Mouse (Mus musculus) kidney, postnatal 14 days (tissue): Measurements from ENCODE around the gene Gm20518.

Experiments used
- DNase-seq: peaks from one replicate; pipeline ENCODE4 v3.0.0; 2022; ENCODE audit warnings: mixed read lengths

The Gm20518 gene

DNA sequence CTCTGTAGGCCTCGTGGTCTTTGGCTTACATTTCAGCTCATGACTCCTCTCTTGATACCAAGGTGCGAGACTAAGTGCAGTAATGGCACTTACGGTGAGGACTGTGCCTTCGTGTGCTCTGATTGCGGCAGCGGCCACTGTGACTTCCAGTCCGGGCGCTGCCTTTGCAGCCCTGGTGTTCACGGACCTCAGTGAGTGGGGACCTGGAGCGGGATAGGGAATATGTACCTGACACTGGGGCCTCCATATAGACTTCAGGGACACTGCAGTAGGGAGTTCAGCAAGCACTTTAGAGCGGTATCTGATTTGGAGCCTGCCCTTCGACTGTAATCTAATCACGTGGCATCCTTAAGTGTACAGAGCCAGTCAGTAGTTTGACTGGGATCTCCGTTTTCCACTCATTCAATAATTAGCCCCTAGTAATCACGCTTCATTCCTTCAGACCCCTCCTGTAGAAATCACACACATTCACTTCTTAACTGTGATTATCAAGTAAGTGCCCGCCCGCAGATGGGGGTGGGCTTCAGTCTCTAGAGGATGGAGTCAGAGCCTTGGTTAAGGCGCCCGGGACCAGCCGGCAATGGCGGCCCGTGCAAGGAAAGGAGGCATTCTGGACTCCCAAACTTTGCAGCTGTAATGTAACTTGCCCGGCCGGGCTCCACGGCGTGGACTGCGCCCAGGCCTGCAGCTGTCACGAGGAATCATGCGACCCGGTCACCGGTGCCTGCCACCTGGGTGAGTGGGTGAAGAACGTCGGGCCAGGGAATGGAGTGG, 87.6 kb downstream of the Gm20518 start:
- DNase-seq, result no peak

DNA sequence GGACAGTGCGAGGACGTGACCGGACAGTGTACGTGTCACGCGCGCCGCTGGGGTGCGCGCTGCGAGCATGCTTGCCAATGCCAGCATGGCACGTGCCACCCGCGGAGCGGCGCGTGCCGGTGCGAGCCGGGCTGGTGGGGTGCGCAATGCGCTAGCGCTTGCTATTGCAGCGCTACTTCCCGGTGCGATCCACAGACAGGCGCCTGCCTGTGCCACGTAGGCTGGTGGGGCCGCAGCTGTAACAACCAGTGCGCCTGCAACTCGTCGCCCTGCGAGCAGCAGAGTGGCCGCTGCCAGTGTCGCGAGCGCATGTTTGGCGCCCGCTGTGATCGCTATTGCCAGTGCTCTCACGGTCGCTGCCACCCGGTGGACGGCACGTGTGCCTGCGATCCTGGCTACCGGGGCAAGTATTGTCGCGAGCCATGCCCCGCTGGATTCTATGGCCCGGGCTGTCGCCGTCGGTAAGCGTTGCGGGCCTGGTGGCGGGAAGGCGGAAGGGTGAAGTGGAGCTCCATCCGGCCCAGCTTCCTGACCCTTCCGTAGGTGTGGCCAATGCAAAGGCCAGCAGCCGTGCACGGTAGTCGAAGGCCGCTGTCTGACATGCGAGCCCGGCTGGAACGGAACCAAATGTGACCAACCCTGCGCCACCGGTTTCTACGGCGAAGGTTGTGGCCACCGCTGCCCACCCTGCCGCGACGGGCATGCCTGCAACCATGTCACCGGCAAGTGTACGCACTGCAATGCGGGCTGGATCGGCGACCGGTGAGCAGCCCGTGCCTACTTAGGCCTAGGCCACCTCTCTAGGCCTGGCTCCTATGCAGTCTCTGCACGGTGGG, 88.4 kb downstream of the Gm20518 start:
- no peak for DNase-seq

DNA sequence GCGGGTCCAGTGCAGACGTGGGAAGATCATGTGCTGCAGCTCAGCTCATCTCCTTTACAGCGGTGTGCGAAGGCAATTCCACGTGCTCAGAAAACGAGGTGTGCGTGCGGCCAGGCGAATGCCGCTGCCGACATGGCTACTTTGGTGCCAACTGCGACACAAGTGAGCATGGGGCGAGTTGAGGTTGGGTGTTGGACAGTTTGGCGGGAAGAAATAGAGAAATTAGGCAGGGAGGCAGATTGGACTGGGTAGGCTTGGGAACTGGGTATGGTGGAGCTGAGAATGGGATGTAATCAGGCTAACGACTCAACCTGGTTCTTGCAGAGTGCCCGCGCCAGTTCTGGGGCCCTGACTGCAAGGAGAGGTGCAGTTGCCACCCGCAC, 89.0 kb downstream of the Gm20518 start:
- DNase-seq, result no peak

DNA sequence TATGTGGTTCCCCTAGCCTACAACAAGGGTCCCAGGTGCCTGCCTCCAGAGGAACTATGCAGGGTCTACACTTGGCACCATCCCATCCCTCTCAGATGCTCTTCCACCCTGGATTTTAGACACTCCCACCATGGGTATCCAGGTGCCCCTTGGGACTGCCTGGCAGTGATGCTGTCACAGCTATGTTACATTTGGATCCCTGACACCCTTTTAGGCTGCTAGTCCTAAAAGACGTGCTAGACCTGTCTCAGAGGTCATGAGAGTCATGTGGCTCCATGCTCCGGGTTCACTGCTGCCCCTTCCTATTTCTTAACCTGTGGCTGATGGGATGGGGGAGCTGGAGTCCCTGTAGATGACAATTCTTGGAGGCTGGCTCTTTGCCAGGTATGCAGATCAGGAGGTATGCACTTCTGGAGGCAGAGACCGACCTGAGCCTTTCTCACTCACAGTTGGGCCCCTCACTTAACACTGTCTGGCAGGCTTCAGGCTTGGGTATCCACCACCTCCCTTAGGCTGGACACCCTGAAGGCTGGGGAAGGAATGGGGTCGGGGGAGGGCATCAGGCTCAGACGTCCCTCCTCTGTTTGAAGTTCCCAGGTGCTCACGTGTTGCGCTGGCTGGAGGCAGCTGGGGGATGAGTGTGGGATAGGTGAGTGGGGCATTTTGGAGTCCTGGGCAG, 89.6 kb downstream of the Gm20518 start:
- no peak for DNase-seq

DNA sequence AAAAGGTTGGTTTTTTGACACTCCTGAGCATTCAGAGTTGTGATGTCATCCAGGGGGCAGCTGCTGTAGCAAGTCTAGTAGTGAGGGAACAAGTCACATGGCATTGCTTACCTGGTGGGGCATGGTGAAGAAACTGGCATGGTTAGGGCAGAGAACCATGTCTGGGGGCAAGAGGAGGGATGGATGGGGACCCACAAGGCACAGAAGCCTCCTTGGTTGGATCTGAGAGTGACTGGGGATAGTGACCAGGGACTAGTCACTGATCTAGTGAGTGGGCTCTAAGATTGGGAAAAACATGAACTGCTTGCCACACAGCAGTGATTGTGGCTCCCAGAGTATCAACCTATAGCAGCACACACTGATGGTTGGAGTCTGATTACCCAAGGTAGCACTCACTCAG, 91.9 kb downstream of the Gm20518 start:
- DNase-seq, result no peak

DNA sequence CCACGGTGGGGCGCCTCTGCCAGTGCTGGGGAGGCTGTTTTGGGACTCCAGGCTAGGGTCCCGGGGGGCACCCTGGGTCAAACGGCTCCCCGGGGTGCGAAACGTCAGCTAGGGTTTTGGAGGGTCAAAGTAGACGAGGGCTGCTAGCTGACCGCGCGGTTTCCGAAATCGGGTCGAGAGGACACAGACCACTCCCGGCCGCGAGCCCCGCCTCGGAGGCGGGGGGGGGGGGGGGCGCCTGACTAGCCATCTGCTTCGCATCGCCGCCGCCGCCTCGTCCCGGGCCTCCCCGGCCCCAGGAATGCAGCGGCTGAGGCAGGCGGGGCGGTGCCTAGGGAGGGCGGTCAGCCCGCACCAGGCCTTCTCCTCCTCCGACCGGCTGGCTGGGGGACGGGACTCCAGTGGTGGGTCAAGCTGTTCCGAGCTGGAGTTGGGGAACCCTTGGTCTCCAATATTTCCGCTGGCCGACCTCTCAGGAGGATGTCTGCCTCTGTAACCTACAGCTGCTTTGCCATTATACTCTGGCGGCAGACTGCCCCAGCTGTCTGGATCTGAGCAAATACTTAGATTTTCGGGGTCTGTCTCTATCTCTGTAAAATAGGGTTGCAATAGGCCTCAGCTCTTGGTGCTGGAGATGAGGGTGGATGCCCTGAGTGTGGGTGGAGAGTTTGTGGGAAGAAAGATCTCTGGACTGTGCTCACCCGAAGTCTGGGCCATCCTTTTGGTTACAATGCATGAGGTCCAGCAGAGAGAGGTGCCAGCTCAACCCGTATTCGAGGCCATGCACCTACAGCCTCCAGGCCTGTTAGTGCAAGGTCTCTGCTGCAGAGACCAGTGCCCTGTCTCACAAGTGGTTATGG, 92.9 kb downstream of the Gm20518 start:
- DNase-seq, result peak; percentile 86

DNA sequence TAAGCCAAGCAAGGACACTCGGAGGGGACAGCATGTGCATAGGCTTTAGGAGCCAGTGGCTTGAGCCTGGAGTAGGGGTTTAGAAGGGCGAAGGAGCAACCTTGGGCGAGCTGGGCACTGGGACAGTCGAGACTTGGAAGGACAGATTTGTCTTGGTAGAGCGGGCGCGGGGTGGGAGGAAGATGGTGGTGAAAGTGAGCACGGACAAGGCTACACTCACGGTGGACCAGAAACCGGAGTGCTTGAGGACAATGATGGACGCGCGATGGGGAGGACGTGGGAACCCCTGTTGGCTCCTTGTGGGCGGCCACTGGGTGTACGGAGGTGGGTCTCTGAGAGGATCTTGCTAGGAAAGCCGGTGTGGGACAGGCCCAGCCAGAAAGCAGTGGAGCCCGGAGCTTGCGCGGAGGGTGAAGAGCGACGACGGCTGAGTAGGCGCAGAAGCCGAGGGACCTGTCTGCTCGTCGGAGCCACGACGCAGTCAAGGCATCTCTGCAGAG, 93.6 kb downstream of the Gm20518 start:
- DNase-seq, result no peak

DNA sequence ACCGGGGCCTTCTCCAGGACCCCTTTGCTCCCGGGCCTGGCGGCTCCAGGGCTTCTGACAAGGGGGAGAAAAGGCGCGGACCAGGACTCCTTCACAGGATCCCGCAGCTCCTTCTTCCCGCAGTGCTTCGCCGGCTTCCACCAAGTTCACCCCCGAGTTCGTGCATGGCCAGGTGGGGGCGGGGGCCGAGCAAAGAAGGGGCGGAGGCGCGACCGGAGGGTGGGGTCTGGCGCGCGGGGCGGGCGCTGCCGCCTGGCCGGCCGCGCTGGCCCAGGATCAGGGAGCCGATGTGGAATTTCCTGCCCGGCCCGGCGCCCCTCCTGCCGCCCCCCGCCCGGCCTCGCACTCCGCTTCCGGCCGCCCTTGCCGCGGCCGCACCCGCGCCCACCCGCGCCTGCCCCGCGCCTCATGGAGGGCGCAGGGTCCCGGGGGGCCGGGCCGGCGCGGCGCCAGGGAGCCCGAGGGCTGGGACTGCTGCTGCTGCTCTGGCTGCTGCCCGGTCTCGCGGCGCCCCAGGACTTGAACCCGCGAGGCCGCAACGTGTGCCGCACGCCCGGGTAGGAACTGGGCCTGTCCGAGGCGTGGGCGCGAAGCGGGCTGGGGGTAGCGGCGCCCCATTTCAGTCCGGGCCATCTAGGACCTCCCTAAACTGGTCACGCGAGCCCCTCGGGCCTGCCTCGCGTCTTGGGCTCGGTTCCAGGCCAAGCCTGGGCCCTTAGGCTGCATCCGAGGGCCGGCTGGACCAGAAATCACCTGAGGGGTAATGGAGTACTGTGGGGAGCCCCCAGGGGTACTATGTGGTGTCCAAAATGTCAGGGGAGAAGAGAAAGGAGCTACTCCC, 94.3 kb downstream of the Gm20518 start, which contains the start of gene Scarf2:
Gene Scarf2, plus strand, starts transcription at position 312 of the 841 bp plus-strand sequence.
- DNase-seq, result peak; percentile 84

DNA sequence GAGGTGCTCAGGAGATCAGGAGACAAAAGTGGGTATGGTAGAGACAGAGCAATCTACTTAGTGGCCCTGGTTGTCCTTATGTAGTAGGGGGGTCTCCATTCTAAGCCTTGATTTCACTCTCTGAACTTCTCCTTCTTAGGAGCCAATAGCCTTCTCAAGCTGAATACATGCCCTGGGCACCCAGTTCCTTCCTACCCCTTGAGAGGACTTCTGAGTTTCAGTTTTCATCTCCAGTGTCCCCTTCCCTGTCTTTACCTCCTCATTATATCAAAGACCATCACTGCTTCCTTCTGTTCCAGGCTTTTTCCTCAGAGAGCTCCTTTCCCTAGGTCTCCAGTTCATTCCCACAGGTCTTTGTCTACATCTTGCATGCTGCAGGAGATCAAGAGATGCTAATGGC, 95.0 kb downstream of the Gm20518 start:
- no peak for DNase-seq

DNA sequence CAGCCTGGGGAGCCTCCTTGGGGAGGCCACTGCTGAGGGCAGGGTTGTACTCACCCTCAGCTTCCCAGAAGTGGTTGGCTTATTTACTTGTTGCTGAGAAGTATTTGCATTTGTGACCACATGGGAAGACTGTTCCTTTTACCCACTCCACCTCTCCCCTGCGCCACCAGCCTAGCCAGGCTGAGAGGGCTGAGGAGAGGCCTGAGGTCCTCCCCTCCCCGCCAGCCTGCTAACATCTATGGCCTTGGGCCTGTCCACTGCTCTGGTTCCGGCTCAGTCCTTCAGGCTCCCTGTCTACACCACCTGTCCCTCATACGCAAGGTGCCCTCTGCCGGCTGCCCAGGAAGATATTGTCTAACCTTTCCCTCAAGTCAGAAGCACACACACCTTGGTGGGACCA, 95.8 kb downstream of the Gm20518 start:
- DNase-seq, result no peak

DNA sequence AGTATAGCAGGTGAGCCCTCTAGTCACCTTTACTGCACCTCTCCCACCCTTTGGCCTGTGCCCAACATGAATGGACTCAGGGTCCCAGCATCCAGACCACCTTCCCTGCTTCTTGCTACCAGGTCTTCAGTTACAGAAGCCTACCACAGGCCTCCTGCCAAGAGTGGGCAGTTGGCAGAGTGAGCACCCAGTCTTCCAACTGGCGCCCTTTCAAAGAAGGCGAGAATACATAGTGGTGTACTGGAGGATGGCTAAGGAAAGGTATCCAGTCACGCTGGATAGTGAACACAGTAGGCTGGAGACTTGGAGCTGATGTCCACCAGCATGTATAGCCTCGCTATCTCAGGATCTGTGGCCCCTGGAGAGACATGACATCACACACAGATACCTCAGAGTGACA, 97.4 kb downstream of the Gm20518 start:
- DNase-seq, result no peak

DNA sequence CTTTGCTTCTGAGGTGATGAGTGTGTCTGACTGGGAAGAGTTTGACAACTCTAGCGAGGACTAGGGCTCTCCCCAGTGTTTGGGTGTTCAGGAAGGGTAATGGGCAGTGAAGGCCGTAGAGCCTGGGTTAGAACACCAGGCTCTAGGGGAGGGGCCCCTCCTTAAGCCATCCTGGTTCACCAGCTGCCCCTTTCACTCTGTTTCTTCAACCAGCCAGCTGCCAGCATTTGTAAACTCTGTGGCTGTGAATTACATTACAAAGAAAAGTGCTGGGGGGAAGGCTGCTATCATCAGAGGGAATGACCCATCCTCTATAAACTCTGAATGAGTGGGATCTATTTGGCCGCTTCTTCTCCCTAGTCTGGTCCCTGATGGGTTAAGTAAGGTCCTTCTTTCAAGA, 98.7 kb downstream of the Gm20518 start:
- no peak for DNase-seq

DNA sequence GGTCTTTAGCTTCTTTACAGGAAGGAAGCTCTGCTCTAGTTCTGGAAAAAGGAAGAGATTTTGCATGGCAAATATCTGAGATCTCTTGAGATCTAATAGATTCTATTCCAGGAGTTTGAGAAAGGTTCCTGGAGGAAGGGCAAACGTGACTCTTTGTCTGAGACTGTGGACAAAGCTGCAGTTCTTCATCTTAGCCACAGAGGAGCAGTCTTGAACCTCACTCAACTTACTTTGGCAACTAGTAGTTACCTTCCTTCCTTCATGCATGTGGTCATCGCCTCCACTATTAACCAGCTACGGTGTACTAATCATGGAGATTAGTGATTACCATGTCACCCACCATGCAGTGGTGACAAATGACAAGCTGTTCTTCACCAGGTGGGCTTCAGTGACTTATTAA, 106.1 kb downstream of the Gm20518 start:
- DNase-seq, result no peak
